Mouse (Mus musculus) gastrocnemius, adult 8-10 months (tissue): ENCODE results near the gene St6gal1. TPM values are rescaled to one million over a fixed set of nuclear protein-coding genes. Genes with fewer than 3 reads are reported as not detected.

ENCODE experiments used
- DNase-seq, 2 experiments: peaks; one replicate each; pipeline ENCODE4 v3.0.0; 2022; ENCODE audit warnings: low spot score in 2 of 2
- total RNA-seq, 4 experiments: library from RNA; stranded (reverse); gene quantifications; 2 replicates each; pipeline ENCODE4 v1.2.4; 2022

The St6gal1 gene
- total RNA-seq, 4 experiments from 2014 or later: 1.6 to 4.1 (median 3.4) TPM

- no peak for DNase-seq
These were observed 71.2 kb downstream of the St6gal1 start for GRCm38 (mm10) chr16:23295720-23296119.

- DNase-seq: no peak
These were observed 72.2 kb downstream of the St6gal1 start for GRCm38 (mm10) chr16:23296721-23297120.

- DNase-seq: no peak
These were observed 73.9 kb downstream of the St6gal1 start for GRCm38 (mm10) chr16:23298441-23298840.

GRCm38 (mm10) chr16:23298911-23299310, 74.4 kb downstream of the St6gal1 start:
- no peak for DNase-seq

- no peak for DNase-seq
These were observed 75.6 kb downstream of the St6gal1 start for GRCm38 (mm10) chr16:23299904-23300740.

- no peak for DNase-seq
These were observed 77.2 kb downstream of the St6gal1 start for GRCm38 (mm10) chr16:23301762-23302161.

GRCm38 (mm10) chr16:23305830-23306623, 81.5 kb downstream of the St6gal1 start:
- DNase-seq: no peak

GRCm38 (mm10) chr16:23307142-23307968, 82.8 kb downstream of the St6gal1 start:
- no peak for DNase-seq

- no peak for DNase-seq
These were observed 83.5 kb downstream of the St6gal1 start for GRCm38 (mm10) chr16:23308012-23308554.

GRCm38 (mm10) chr16:23309080-23309479, 84.5 kb downstream of the St6gal1 start:
- DNase-seq: no peak

- DNase-seq: no peak
These were observed 88.1 kb downstream of the St6gal1 start for GRCm38 (mm10) chr16:23312604-23313003.

GRCm38 (mm10) chr16:23314790-23315189, 90.2 kb downstream of the St6gal1 start:
- DNase-seq: no peak

GRCm38 (mm10) chr16:23317411-23318047, 93.0 kb downstream of the St6gal1 start:
- no peak for DNase-seq

- no peak for DNase-seq
These were observed 95.5 kb downstream of the St6gal1 start for GRCm38 (mm10) chr16:23320025-23320424.

- no peak for DNase-seq
These were observed 96.0 kb downstream of the St6gal1 start for GRCm38 (mm10) chr16:23320579-23320978.

- no peak for DNase-seq
These were observed 97.9 kb downstream of the St6gal1 start for GRCm38 (mm10) chr16:23322453-23322852.

GRCm38 (mm10) chr16:23323915-23324314, 99.4 kb downstream of the St6gal1 start:
- no peak for DNase-seq

GRCm38 (mm10) chr16:23324867-23325650, 100.5 kb downstream of the St6gal1 start:
- no peak for DNase-seq

GRCm38 (mm10) chr16:23326664-23327063, 102.1 kb downstream of the St6gal1 start:
- no peak for DNase-seq

GRCm38 (mm10) chr16:23327266-23327665, 102.7 kb downstream of the St6gal1 start:
- no peak for DNase-seq
